Mouse (Mus musculus) cerebellum, postnatal 4 days (tissue): ENCODE data around the gene Msl2.

Source experiments
- DNase-seq, 2 experiments: peaks; one replicate each; pipeline ENCODE4 v3.0.0; 2022; ENCODE audit warnings: low spot score in 2 of 2, mixed read lengths in 1 of 2

Gene Msl2

DNA sequence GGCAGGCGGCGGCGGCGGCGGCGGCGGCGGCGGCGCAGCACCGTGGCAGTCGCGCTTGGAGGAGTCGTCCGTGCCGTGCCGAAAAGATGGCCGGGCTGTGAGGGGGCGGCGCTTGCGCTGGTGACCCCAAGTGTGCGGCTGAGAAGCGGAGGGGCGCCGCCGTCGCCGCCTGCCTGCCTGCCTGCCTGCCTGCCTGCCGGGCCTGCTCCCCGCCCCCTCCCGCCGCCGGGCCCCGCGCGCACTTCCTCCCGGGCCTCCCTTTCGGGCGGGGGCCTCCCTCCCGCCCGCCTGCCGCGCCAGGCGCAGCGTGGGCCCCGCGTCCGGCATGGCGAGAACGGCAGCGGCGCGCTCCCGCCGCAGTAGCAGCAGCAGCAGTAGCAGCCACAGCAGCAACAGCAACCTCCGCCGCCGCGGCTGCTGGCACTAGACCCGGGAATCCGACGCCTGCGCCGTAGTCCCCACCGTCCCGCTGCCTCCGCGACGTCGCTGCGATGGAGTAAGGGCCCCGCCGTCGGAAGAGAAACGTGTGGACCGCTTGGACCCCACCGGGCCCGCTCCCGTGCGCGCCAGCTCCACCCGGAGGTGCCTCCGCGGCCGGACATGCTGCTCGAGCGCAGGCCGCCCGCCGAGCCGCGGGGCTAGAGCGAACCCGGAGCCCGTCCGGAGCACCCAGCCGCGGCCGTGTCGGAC is 576 bp downstream of the Msl2 start:
- DNase-seq = peak; percentile 46 to 77

GRCm38 (mm10) chr9:101075091-101075581 is 1.2 kb downstream of the Msl2 start:
- no peak for DNase-seq

- no peak for DNase-seq
Observed at GRCm38 (mm10) chr9:101075694-101076093, 1.8 kb downstream of the Msl2 start.

GRCm38 (mm10) chr9:101076095-101076875 is 2.4 kb downstream of the Msl2 start:
- no peak for DNase-seq

DNA sequence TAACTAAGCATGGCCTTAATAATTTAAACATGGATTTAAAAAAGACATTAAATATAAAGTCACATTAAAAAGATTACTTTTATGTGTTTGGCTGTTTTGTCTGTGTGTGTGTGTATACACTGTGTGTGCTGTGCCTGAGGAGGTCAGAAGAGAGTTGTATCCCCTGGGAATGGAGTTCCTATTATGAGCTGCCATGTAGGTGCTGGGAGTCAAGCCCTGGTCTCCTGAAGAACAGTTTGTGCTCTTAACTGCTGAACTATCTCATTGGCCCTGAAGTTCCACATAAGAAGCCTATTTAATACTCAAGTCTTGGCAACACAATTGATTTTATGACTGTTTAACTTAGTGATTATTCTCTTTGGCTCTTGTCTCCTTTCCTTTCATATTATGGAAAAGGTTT is 3.6 kb downstream of the Msl2 start:
- no peak for DNase-seq

GRCm38 (mm10) chr9:101078579-101078978 is 4.7 kb downstream of the Msl2 start:
- DNase-seq = no peak

GRCm38 (mm10) chr9:101080046-101080685 is 6.3 kb downstream of the Msl2 start:
- DNase-seq = no peak

DNA sequence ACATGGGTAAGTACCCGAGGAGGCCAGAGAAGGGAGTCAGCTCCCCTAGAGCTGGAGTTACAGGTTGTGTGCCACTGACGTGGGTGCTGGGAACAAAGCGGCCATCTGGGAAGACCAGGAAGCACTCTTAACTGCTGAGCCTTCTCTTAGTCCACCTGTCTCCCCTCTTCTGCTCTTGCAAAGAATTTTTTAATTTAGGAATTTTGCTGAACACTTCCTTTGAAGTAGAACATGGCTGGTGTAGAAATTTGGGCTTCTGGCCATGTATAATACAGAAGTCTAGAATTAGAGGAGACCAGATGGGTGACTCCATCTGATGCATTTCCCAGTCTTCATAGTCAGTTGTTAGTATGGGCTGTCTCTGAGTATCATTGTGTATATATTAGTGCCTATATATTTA is 9.8 kb downstream of the Msl2 start:
- no peak for DNase-seq

- DNase-seq = no peak
Observed at GRCm38 (mm10) chr9:101095425-101095824, 21.5 kb downstream of the Msl2 start.

DNA sequence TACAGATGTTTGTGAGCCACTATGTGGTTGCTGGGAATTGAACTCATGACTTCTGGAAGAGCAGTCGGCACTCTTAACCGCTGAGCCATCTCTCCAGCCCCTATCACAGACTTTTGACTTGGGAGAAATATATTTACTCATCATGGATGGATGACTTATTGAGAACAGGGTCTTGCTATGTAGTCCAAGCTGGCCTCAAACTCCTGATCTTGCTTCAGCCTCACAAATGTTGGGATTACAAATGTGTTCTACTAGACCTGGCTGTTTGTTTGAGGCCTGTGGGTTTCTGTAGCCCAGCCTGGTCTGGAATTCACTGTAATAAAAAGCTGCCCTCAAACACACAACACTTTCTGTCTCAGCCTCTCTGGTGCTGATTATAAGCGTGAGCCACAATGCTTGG is 22.6 kb downstream of the Msl2 start:
- no peak for DNase-seq

- no peak for DNase-seq
Observed at GRCm38 (mm10) chr9:101097542-101097941, 23.6 kb downstream of the Msl2 start.

GRCm38 (mm10) chr9:101099445-101099844 is 25.5 kb downstream of the Msl2 start:
- DNase-seq = no peak

GRCm38 (mm10) chr9:101100163-101100562 is 26.3 kb downstream of the Msl2 start:
- DNase-seq = no peak

DNA sequence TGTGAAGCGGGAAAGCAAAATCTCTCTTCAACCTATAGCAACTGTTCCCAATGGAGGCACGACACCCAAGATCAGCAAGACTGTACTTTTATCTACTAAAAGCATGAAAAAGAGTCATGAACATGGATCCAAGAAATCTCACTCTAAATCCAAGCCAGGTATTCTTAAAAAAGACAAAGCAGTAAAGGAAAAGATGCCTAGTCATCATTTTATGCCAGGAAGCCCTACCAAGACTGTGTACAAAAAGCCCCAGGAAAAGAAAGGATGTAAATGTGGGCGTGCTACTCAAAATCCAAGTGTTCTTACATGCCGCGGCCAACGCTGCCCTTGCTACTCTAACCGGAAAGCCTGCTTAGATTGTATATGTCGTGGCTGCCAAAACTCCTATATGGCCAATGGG is 27.6 kb downstream of the Msl2 start:
- no peak for DNase-seq

DNA sequence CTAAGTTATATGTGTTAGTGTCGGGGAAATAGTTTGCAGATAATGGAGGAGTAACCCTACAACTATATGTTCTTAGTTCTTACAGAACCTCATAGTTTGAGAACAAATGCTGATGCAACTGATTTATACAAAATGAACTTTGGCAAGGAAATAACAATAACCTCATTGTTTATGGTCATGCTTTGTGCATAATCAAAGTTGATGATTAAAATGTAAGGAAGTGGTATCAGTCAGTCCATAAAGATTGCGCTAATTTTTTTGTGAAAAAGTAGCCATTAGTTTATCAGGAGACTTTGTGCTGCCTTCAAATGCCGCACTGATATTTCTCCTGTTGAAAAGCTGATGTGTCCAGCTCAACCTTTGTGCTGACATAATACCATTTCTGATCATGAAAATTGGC is 28.4 kb downstream of the Msl2 start:
- DNase-seq = no peak

- no peak for DNase-seq
Observed at GRCm38 (mm10) chr9:101104931-101105330, 31.0 kb downstream of the Msl2 start.

- DNase-seq = no peak
Observed at GRCm38 (mm10) chr9:101105735-101106134, 31.8 kb downstream of the Msl2 start.

DNA sequence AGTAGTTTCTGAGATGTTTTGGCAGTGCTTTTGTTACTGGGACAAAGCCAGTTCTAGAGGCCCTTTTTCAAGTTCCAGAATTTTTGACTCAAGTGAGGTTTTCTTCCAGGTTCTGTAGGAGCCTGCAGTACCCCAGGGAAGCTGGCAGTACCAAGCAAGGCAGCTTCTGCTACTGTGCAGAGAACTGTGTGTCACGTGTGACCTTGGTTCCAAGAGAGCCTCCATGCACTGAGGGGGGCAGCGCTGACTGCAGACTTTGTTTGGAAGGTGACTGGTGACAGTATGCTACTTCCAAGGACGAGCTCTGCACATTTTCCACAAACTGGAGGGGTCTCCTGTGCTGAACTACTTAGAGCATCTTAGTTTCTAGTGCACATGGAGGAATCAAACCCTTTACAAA is 33.5 kb downstream of the Msl2 start:
- DNase-seq = no peak

GRCm38 (mm10) chr9:101110013-101110412 is 36.1 kb downstream of the Msl2 start:
- no peak for DNase-seq

- no peak for DNase-seq
Observed at GRCm38 (mm10) chr9:101113317-101113716, 39.4 kb downstream of the Msl2 start.

DNA sequence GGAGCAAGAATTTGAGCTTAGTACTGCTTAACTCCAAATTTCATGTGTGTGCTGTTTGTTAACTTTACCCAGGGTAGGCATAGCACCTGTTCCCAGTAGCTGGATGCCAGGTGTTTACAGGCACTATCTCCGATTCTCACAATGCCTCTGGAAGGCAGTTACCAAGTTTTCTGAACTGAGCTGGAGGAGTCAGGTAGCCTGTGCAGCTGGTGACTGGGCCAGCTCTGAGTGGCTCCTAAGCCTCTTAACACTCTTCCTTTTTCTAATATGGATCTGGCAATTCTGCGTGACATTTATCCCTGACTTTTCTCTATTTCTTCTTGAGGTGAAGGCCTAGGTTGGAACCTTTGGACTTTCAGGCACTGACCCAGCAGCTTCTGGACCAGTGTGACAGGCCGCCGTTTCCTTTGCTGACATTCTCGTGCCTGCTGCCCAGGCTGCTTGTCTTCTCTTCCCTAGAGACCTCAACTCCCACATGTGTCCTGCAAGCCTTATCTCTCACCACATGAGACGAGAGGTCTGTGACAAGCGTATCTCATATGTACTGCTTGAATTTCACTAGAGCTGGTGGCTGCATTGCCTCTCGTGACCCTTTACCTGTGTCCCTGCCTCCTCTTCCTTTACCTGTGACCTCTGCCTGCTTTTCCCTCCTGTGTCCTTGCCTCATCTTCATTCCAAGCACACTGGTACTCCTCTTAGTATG is 40.4 kb downstream of the Msl2 start:
- DNase-seq = no peak

- DNase-seq = no peak
Observed at GRCm38 (mm10) chr9:101143635-101144034, 69.7 kb downstream of the Msl2 start.
